ENCODE assay signal across 13 mouse cellular contexts in the genomic region with DNA sequence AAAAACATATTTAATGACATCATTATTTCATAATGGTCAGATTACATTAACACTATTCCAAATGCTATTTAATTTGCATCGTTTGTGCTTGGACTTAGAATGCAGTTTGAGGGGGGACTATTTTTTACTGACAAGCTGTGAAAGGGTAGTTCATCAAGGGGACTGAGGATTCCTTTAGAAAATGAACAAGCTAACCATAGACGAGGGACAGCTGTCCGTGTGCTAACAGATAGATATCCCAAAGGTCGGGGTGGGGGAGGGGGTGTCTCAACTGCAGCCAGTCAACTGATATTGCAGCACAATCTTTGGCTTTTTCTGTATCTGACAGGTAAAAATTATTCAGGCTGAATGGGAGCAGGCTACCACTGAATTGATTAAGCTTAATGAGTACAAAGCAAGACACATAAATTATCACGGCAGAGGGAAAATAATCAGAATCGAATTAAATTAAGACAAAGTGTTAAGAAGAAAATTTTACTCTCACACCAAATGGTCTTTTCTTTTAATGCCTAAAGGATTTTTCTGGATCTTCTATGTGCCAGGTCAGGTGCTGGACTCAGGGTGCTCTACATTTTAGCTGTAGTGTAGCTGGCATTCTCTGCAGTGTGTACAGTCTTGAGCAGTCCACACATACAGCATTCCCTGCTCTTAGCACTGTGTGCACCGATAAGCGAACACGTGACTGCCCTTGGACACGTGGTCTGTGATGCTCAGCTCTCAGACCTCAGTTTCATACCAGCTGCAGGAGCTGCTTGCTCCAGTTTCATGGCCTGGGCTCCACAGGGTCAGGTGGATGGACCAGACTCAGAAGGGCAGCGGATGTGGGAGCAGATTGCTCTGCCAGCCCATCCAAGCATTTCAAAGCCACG. TPM values are rescaled to one million over a fixed set of nuclear protein-coding genes. Genes with fewer than 3 reads are reported as not detected.
DNase-seq lines count a peak whose midpoint lies in the region; ATAC-seq and TF ChIP-seq lines count a peak whose summit lies in the region.
"Had no signal": no experiment of that assay in that cellular context is flagged by ENCODE, and none has a peak within 500 bp of the region (broad histone marks: within the 10 kb centered on the region; RNA-seq: fewer than 3 reads in every experiment).

No protein-coding gene starts in this region.

- no peak for TF ChIP-seq CTCF in kidney, postnatal 0 days (IDR thresholded peaks at IDR 0.05; ENCODE audit: low read depth)
- no peak for TF ChIP-seq CTCF in liver, postnatal 0 days (IDR thresholded peaks at IDR 0.05; ENCODE audit: low read depth)

- 0 out of 2 replicates have a peak overlapping the region, but pooled peaks have one; percentile 27 for H3K9ac ChIP-seq in kidney, postnatal 0 days (ENCODE audit: low read depth, low read length)
- H3K9ac ChIP-seq in neural tube, embryonic 11.5 days (ENCODE audit: low read length): no peak overlapping the region
- H3K9ac ChIP-seq in neural tube, embryonic 15.5 days (replicated peaks): no peak overlapping the region
- H3K9ac ChIP-seq in liver, postnatal 0 days (replicated peaks): no peak overlapping the region
- H3K9ac ChIP-seq: limb, embryonic 13.5 days; midbrain, embryonic 12.5 days had no signal

- WGBS in kidney, postnatal 0 days: 58% methylated on average over 12 of the region's 12 CpGs
- 69% methylated on average over 12 of the region's 12 CpGs for WGBS in neural tube, embryonic 11.5 days
- 59% methylated on average over 12 of the region's 12 CpGs for WGBS in neural tube, embryonic 15.5 days
- 68% methylated on average over 12 of the region's 12 CpGs for WGBS in liver, postnatal 0 days (ENCODE audit: insufficient replicate concordance)

- no peaks in the 10 kb centered on the region for H3K4me1 ChIP-seq in kidney, postnatal 0 days (replicated peaks; ENCODE audit: insufficient read depth, low read length)
- no peaks in the 10 kb centered on the region for H3K4me1 ChIP-seq in neural tube, embryonic 11.5 days (ENCODE audit: control insufficient read depth, insufficient read depth, low read length)
- H3K4me1 ChIP-seq in neural tube, embryonic 15.5 days: no peaks in the 10 kb centered on the region
- H3K4me1 ChIP-seq in liver, postnatal 0 days (ENCODE audit: insufficient read depth): no peaks in the 10 kb centered on the region
- H3K4me1 ChIP-seq: limb, embryonic 13.5 days; midbrain, embryonic 12.5 days had no signal

- no peaks in the 10 kb centered on the region for H3K9me3 ChIP-seq in kidney, postnatal 0 days (replicated peaks; ENCODE audit: low read length)
- no peaks in the 10 kb centered on the region for H3K9me3 ChIP-seq in neural tube, embryonic 11.5 days (ENCODE audit: control insufficient read depth, low read length)
- no peaks in the 10 kb centered on the region for H3K9me3 ChIP-seq in neural tube, embryonic 15.5 days (replicated peaks)
- H3K9me3 ChIP-seq in liver, postnatal 0 days (ENCODE audit: low read length): no peaks in the 10 kb centered on the region
- H3K9me3 ChIP-seq: limb, embryonic 13.5 days; midbrain, embryonic 12.5 days had no signal

- no peak for TF ChIP-seq EP300 in liver, postnatal 0 days (IDR thresholded peaks at IDR 0.05; ENCODE audit: low read depth)

- 0 out of 2 replicates have a peak, but pooled peaks have one; percentile 40 for ATAC-seq in kidney, postnatal 0 days (replicated peaks; ENCODE audit: low FRiP score, low read depth)
- 0 out of 2 replicates have a peak, but pooled peaks have one; percentile 38 for ATAC-seq in neural tube, embryonic 11.5 days (ENCODE audit: insufficient read depth, low FRiP score, low TSS enrichment)
- no peak for ATAC-seq in neural tube, embryonic 15.5 days (ENCODE audit: low FRiP score)
- ATAC-seq in liver, postnatal 0 days: no peak

- no peak overlapping the region for H3K27ac ChIP-seq in kidney, postnatal 0 days
- no peak overlapping the region for H3K27ac ChIP-seq in neural tube, embryonic 11.5 days (ENCODE audit: low read depth, low read length)
- no peak overlapping the region for H3K27ac ChIP-seq in neural tube, embryonic 15.5 days (replicated peaks)
- no peak overlapping the region for H3K27ac ChIP-seq in liver, postnatal 0 days (ENCODE audit: low read depth)
- H3K27ac ChIP-seq: limb, embryonic 13.5 days; midbrain, embryonic 12.5 days had no signal

- no peak overlapping the region for H3K4me2 ChIP-seq in kidney, postnatal 0 days (ENCODE audit: low read length)
- no peak overlapping the region for H3K4me2 ChIP-seq in neural tube, embryonic 11.5 days (ENCODE audit: low read depth)
- H3K4me2 ChIP-seq in neural tube, embryonic 15.5 days: no peak overlapping the region
- H3K4me2 ChIP-seq in liver, postnatal 0 days (ENCODE audit: low read depth, low read length): no peak overlapping the region
- H3K4me2 ChIP-seq: limb, embryonic 13.5 days; midbrain, embryonic 12.5 days had no signal

- H3K4me3 ChIP-seq in kidney, postnatal 0 days (replicated peaks; ENCODE audit: low read depth, low read length): no peak overlapping the region
- no peak overlapping the region for H3K4me3 ChIP-seq in neural tube, embryonic 11.5 days (ENCODE audit: low read depth, low read length)
- H3K4me3 ChIP-seq in neural tube, embryonic 15.5 days (replicated peaks): no peak overlapping the region
- no peak overlapping the region for H3K4me3 ChIP-seq in liver, postnatal 0 days (ENCODE audit: low read depth, low read length)
- H3K4me3 ChIP-seq: limb, embryonic 13.5 days; midbrain, embryonic 12.5 days had no signal

- no peaks in the 10 kb centered on the region for H3K27me3 ChIP-seq in kidney, postnatal 0 days (ENCODE audit: insufficient read depth, low read length)
- H3K27me3 ChIP-seq in neural tube, embryonic 11.5 days (ENCODE audit: control insufficient read depth, insufficient read depth, low read length): no peaks in the 10 kb centered on the region
- H3K27me3 ChIP-seq in neural tube, embryonic 15.5 days (replicated peaks): no peaks in the 10 kb centered on the region
- H3K27me3 ChIP-seq in liver, postnatal 0 days (ENCODE audit: insufficient read depth, low read length): no peaks in the 10 kb centered on the region
- H3K27me3 ChIP-seq: midbrain, embryonic 12.5 days had no signal

- no peaks in the 10 kb centered on the region for H3K36me3 ChIP-seq in kidney, postnatal 0 days (ENCODE audit: insufficient read depth, low read length)
- H3K36me3 ChIP-seq in neural tube, embryonic 11.5 days (ENCODE audit: control insufficient read depth, insufficient read depth, low read length): no peaks in the 10 kb centered on the region
- peaks cover 40% of the 10 kb centered on the region for H3K36me3 ChIP-seq in neural tube, embryonic 15.5 days
- no peaks in the 10 kb centered on the region for H3K36me3 ChIP-seq in liver, postnatal 0 days (replicated peaks; ENCODE audit: insufficient read depth, low read length)
- H3K36me3 ChIP-seq: limb, embryonic 13.5 days had no signal

- peak; percentile 24 for DNase-seq in cerebellum, adult 9-10 months
- DNase-seq in cerebellum, adult 8-10 months: no peak
- no peak for DNase-seq in kidney, postnatal 0 days (ENCODE audit: low spot score)
- no peak for DNase-seq in kidney, adult 18-20 months
- no peak for DNase-seq in neural tube, embryonic 11.5 days (ENCODE audit: low spot score)
- peak; percentile 27 for DNase-seq in liver, postnatal 0 days
- DNase-seq in frontal cortex, adult 2 months (ENCODE audit: extremely low spot score in 1 of 2, low spot score in 1 of 2): no peak
- DNase-seq: heart, adult 18-20 months; heart, postnatal 10 days; right cerebral cortex, postnatal 14 days had no signal

RNA-seq across cellular contexts. Expression of gene Pygl, which starts 46.0 kb away (rescaled TPM):
- polyA plus RNA-seq in kidney, postnatal 0 days (2015; fragmentation: Nextera tagmentation; extraction: Ambion mirVana): 43.1 and 44.2 TPM in 2 replicates
- 6.0 and 7.4 TPM in 2 replicates for polyA plus RNA-seq in neural tube, embryonic 11.5 days (2014; fragmentation: Nextera tagmentation; extraction: Ambion mirVana)
- 10.0 and 17.0 TPM in 2 replicates for polyA plus RNA-seq in neural tube, embryonic 15.5 days (2015; fragmentation: Nextera tagmentation; extraction: Ambion mirVana)
- polyA plus RNA-seq in liver, postnatal 0 days (2015; fragmentation: Nextera tagmentation; extraction: Ambion mirVana): 104 and 114 TPM in 2 replicates
- polyA plus RNA-seq in frontal cortex, adult 2 months (2012; rRNA removed): 3.4 and 3.8 TPM in 2 replicates

Comparison
In these comparisons a context has a peak if more than half of its experiments do, and no peak if none do; other contexts are left out.
1. DNase-seq: peak in cerebellum, adult 9-10 months (single experiment) and liver, postnatal 0 days (single experiment); none in cerebellum, adult 8-10 months (single experiment), kidney, postnatal 0 days (single experiment), kidney, adult 18-20 months (single experiment), neural tube, embryonic 11.5 days (single experiment) and frontal cortex, adult 2 months (0 of 2).
2. ATAC-seq: peak in kidney, postnatal 0 days (single experiment) and neural tube, embryonic 11.5 days (single experiment); none in neural tube, embryonic 15.5 days (single experiment) and liver, postnatal 0 days (single experiment).